Mouse (Mus musculus): ENCODE results near the gene Akap13. TPM values are rescaled to one million over a fixed set of nuclear protein-coding genes. Genes with fewer than 3 reads are reported as not detected.

The Akap13 gene
- polyA plus RNA-seq, 1 experiment from 2014 or later, result 25.7 TPM

GRCm38 (mm10) chr7:75470318-75470925 lies 15.1 kb downstream of the Akap13 start:
- peak; percentile 86 for ATAC-seq
- H3K27ac ChIP-seq (ENCODE audit: low read depth), result peak overlapping the region; percentile 70
- DNase-seq, result no peak
- no peaks in the 10 kb centered on the region for H3K9me3 ChIP-seq (ENCODE audit: low read length)
- 55% methylated on average over 7 of the region's 7 CpGs for WGBS (ENCODE audit: insufficient replicate concordance)
- no peak overlapping the region for H3K4me3 ChIP-seq (ENCODE audit: low read depth, low read length)
- H3K9ac ChIP-seq (replicated peaks), result no peak overlapping the region
- H3K4me1 ChIP-seq (ENCODE audit: insufficient read depth), result peaks cover 20% of the 10 kb centered on the region
- H3K27me3 ChIP-seq (ENCODE audit: insufficient read depth, low read length), result no peaks in the 10 kb centered on the region
- no peaks in the 10 kb centered on the region for H3K36me3 ChIP-seq (replicated peaks; ENCODE audit: insufficient read depth, low read length)
- no peak overlapping the region for H3K4me2 ChIP-seq (ENCODE audit: low read depth, low read length)
- TF ChIP-seq CTCF (IDR thresholded peaks at IDR 0.05; ENCODE audit: low read depth) (no peak), EP300 (IDR thresholded peaks at IDR 0.05; ENCODE audit: low read depth) (peak; percentile 42; the same call in 1 of the 2 replicates)

GRCm38 (mm10) chr7:75472316-75473195 lies 17.2 kb downstream of the Akap13 start:
- TF ChIP-seq EP300 (IDR thresholded peaks at IDR 0.05; ENCODE audit: low read depth) (no peak), CTCF (IDR thresholded peaks at IDR 0.05; ENCODE audit: low read depth) (no peak)
- H3K4me1 ChIP-seq (ENCODE audit: insufficient read depth), result peaks cover 20% of the 10 kb centered on the region
- no peaks in the 10 kb centered on the region for H3K27me3 ChIP-seq (ENCODE audit: insufficient read depth, low read length)
- DNase-seq (no peak), ATAC-seq (no peak)
- no peak overlapping the region for H3K4me3 ChIP-seq (ENCODE audit: low read depth, low read length)
- no peak overlapping the region for H3K9ac ChIP-seq (replicated peaks)
- H3K27ac ChIP-seq (ENCODE audit: low read depth), result peak overlapping the region; percentile 49; the same call in 1 of the 2 replicates
- H3K36me3 ChIP-seq (replicated peaks; ENCODE audit: insufficient read depth, low read length), result no peaks in the 10 kb centered on the region
- H3K9me3 ChIP-seq (ENCODE audit: low read length), result no peaks in the 10 kb centered on the region
- peak overlapping the region; percentile 14; the same call in 1 of the 2 replicates for H3K4me2 ChIP-seq (ENCODE audit: low read depth, low read length)
- WGBS (ENCODE audit: insufficient replicate concordance), result 43% methylated on average over 7 of the region's 7 CpGs

- H3K4me1 ChIP-seq (ENCODE audit: insufficient read depth), result peaks cover 20% of the 10 kb centered on the region
- DNase-seq (no peak), ATAC-seq (no peak)
- H3K9me3 ChIP-seq (ENCODE audit: low read length), result no peaks in the 10 kb centered on the region
- H3K4me2 ChIP-seq (ENCODE audit: low read depth, low read length), result no peak overlapping the region
- H3K36me3 ChIP-seq (replicated peaks; ENCODE audit: insufficient read depth, low read length), result no peaks in the 10 kb centered on the region
- no peak overlapping the region for H3K27ac ChIP-seq (ENCODE audit: low read depth)
- TF ChIP-seq EP300 (IDR thresholded peaks at IDR 0.05; ENCODE audit: low read depth) (no peak), CTCF (IDR thresholded peaks at IDR 0.05; ENCODE audit: low read depth) (no peak)
- H3K4me3 ChIP-seq (ENCODE audit: low read depth, low read length), result no peak overlapping the region
- H3K9ac ChIP-seq (replicated peaks), result no peak overlapping the region
- WGBS (ENCODE audit: insufficient replicate concordance), result 82% methylated on average over 1 of the region's 1 CpGs
- H3K27me3 ChIP-seq (ENCODE audit: insufficient read depth, low read length), result no peaks in the 10 kb centered on the region
Measured at GRCm38 (mm10) chr7:75473294-75473693, 18.0 kb downstream of the Akap13 start.

- H3K27me3 ChIP-seq (ENCODE audit: insufficient read depth, low read length), result no peaks in the 10 kb centered on the region
- no peak overlapping the region for H3K27ac ChIP-seq (ENCODE audit: low read depth)
- ATAC-seq, result no peak
- no peak overlapping the region for H3K4me2 ChIP-seq (ENCODE audit: low read depth, low read length)
- no peak overlapping the region for H3K4me3 ChIP-seq (ENCODE audit: low read depth, low read length)
- no peaks in the 10 kb centered on the region for H3K9me3 ChIP-seq (ENCODE audit: low read length)
- no peaks in the 10 kb centered on the region for H3K36me3 ChIP-seq (replicated peaks; ENCODE audit: insufficient read depth, low read length)
- no peak for DNase-seq
- peaks cover 20% of the 10 kb centered on the region for H3K4me1 ChIP-seq (ENCODE audit: insufficient read depth)
- TF ChIP-seq CTCF (IDR thresholded peaks at IDR 0.05; ENCODE audit: low read depth), result no peak
- 75% methylated on average over 1 of the region's 1 CpGs for WGBS (ENCODE audit: insufficient replicate concordance)
- no peak overlapping the region for H3K9ac ChIP-seq (replicated peaks)
Measured at GRCm38 (mm10) chr7:75474064-75474463, 18.7 kb downstream of the Akap13 start.

- Histone ChIP-seq H3K9ac (replicated peaks) (no peak overlapping the region), H3K27me3 (ENCODE audit: insufficient read depth, low read length) (no peaks in the 10 kb centered on the region)
- no peak for DNase-seq
Measured at GRCm38 (mm10) chr7:75474564-75475150, 19.3 kb downstream of the Akap13 start.

GRCm38 (mm10) chr7:75478060-75478459 lies 22.7 kb downstream of the Akap13 start:
- Histone ChIP-seq H3K27me3 (ENCODE audit: insufficient read depth, low read length) (no peaks in the 10 kb centered on the region), H3K4me2 (ENCODE audit: low read depth, low read length) (no peak overlapping the region), H3K4me3 (ENCODE audit: low read depth, low read length) (no peak overlapping the region), H3K9me3 (ENCODE audit: low read length) (no peaks in the 10 kb centered on the region), H3K4me1 (ENCODE audit: insufficient read depth) (peaks cover 7% of the 10 kb centered on the region), H3K27ac (ENCODE audit: low read depth) (no peak overlapping the region), H3K9ac (replicated peaks) (no peak overlapping the region), H3K36me3 (replicated peaks; ENCODE audit: insufficient read depth, low read length) (no peaks in the 10 kb centered on the region)
- 69% methylated on average over 2 of the region's 2 CpGs for WGBS (ENCODE audit: insufficient replicate concordance)
- no peak for DNase-seq
- TF ChIP-seq CTCF (IDR thresholded peaks at IDR 0.05; ENCODE audit: low read depth) (no peak), EP300 (IDR thresholded peaks at IDR 0.05; ENCODE audit: low read depth) (no peak)
- ATAC-seq, result no peak

More at GRCm38 (mm10) chr7:75474564-75475150, 19.3 kb downstream of the Akap13 start:
- no peak overlapping the region for H3K4me3 ChIP-seq (ENCODE audit: low read depth, low read length)
- H3K36me3 ChIP-seq (replicated peaks; ENCODE audit: insufficient read depth, low read length), result no peaks in the 10 kb centered on the region
- H3K4me1 ChIP-seq (ENCODE audit: insufficient read depth), result peaks cover 19% of the 10 kb centered on the region
- H3K9me3 ChIP-seq (ENCODE audit: low read length), result no peaks in the 10 kb centered on the region
- no peak for ATAC-seq
- H3K27ac ChIP-seq (ENCODE audit: low read depth), result no peak overlapping the region
- TF ChIP-seq CTCF (IDR thresholded peaks at IDR 0.05; ENCODE audit: low read depth) (no peak), EP300 (IDR thresholded peaks at IDR 0.05; ENCODE audit: low read depth) (no peak)
- no peak overlapping the region for H3K4me2 ChIP-seq (ENCODE audit: low read depth, low read length)
